Mouse (Mus musculus) frontal cortex, adult 2 months (tissue): ENCODE measurements around the gene Slc9a4. TPM values are rescaled to one million over a fixed set of nuclear protein-coding genes. Genes with fewer than 3 reads are reported as not detected.
A peak's percentile ranks its signal among the peaks of the same experiment; 100 is the strongest.

Experiments
- DNase-seq, 2 experiments: peaks; one replicate each; pipeline ENCODE4 v3.0.0; 2022; ENCODE audit warnings: low spot score in 1 of 2; ENCODE audit errors: extremely low spot score in 1 of 2
- polyA plus RNA-seq: library from polyadenylated mRNA; depleted of rRNA; stranded (reverse); fragments of >200 nt; gene quantifications from 2 replicates; pipeline ENCODE4 v1.2.3, GENCODE M21; 2012; rRNA removed

Slc9a4 gene
- 2.3 and 3.4 TPM in 2 replicates for polyA plus RNA-seq

GRCm38 (mm10) chr1:40579784-40580183, at the start of gene Slc9a4:
Gene Slc9a4, plus strand, starts transcription at chr1:40580081.
- peak in 1 of 2 experiments; percentile 73 for DNase-seq

- DNase-seq: no peak
Observed at GRCm38 (mm10) chr1:40537577-40537976, 42.3 kb upstream of the Slc9a4 start.

- peak; percentile 13 to 92 for DNase-seq
Observed at GRCm38 (mm10) chr1:40544650-40545049, 35.2 kb upstream of the Slc9a4 start.

GRCm38 (mm10) chr1:40546645-40547044, 33.2 kb upstream of the Slc9a4 start:
- DNase-seq: no peak

- no peak for DNase-seq
Observed at GRCm38 (mm10) chr1:40547064-40547572, 32.8 kb upstream of the Slc9a4 start.

GRCm38 (mm10) chr1:40547762-40548161, 32.1 kb upstream of the Slc9a4 start:
- DNase-seq: no peak

- no peak for DNase-seq
Observed at GRCm38 (mm10) chr1:40569374-40569773, 10.5 kb upstream of the Slc9a4 start.

GRCm38 (mm10) chr1:40580269-40580668, 388 bp downstream of the Slc9a4 start:
- DNase-seq: no peak

GRCm38 (mm10) chr1:40586776-40587175, 6.9 kb downstream of the Slc9a4 start:
- no peak for DNase-seq

- no peak for DNase-seq
Observed at GRCm38 (mm10) chr1:40590931-40591330, 11.1 kb downstream of the Slc9a4 start.

- no peak for DNase-seq
Observed at GRCm38 (mm10) chr1:40597822-40598221, 17.9 kb downstream of the Slc9a4 start.

GRCm38 (mm10) chr1:40599661-40600060, 19.8 kb downstream of the Slc9a4 start:
- peak in 1 of 2 experiments; percentile 24 for DNase-seq

- DNase-seq: peak; percentile 46 to 68
Observed at GRCm38 (mm10) chr1:40600394-40601327, 20.8 kb downstream of the Slc9a4 start.

GRCm38 (mm10) chr1:40601461-40601860, 21.6 kb downstream of the Slc9a4 start:
- no peak for DNase-seq

GRCm38 (mm10) chr1:40613219-40613618, 33.3 kb downstream of the Slc9a4 start:
- no peak for DNase-seq

GRCm38 (mm10) chr1:40619093-40619492, 39.2 kb downstream of the Slc9a4 start:
- DNase-seq: peak in 1 of 2 experiments; percentile 17

- DNase-seq: no peak
Observed at GRCm38 (mm10) chr1:40619871-40620270, 40.0 kb downstream of the Slc9a4 start.

GRCm38 (mm10) chr1:40624954-40625353, 45.1 kb downstream of the Slc9a4 start:
- no peak for DNase-seq

- DNase-seq: no peak
Observed at GRCm38 (mm10) chr1:40626954-40627353, 47.1 kb downstream of the Slc9a4 start.

GRCm38 (mm10) chr1:40628443-40628842, 48.6 kb downstream of the Slc9a4 start:
- DNase-seq: no peak

- no peak for DNase-seq
Observed at GRCm38 (mm10) chr1:40632407-40633062, 52.7 kb downstream of the Slc9a4 start.
